Mouse (Mus musculus) lung, embryonic 16.5 days (tissue): ENCODE measurements around the gene Smpd3. TPM values are rescaled to one million over a fixed set of nuclear protein-coding genes. Genes with fewer than 3 reads are reported as not detected.

Source experiments
- ATAC-seq: fragments of 200-750 bp; cut with Nextera tagmentation; 2 replicates; pipeline ENCODE4 v1.8.0; 2017; ENCODE audit warnings: low read depth, mild to moderate bottlenecking, moderate library complexity
- H3K27ac ChIP-seq: fragments of 300-500 bp; sonication (generic); 2 replicates; pipeline ENCODE4 v1.5.1; 2014; ENCODE audit warnings: mild to moderate bottlenecking, control low read depth, low read length
- H3K27me3 ChIP-seq: fragments of 300-500 bp; sonication (generic); 2 replicates; pipeline ENCODE4 v1.6.1; 2014; ENCODE audit warnings: low read depth, low read length, mixed read lengths; ENCODE audit not compliant: control insufficient read depth, insufficient read depth
- H3K36me3 ChIP-seq: fragments of 300-500 bp; sonication (generic); 2 replicates; pipeline ENCODE4 v1.6.1; 2014; ENCODE audit warnings: low read length; ENCODE audit not compliant: control insufficient read depth, insufficient read depth
- H3K4me1 ChIP-seq: fragments of 300-500 bp; sonication (generic); replicated peaks from 2 replicates; pipeline ENCODE4 v1.6.1; 2014; ENCODE audit warnings: low read length, mixed read lengths; ENCODE audit not compliant: control insufficient read depth, insufficient read depth
- H3K4me2 ChIP-seq: fragments of 300-500 bp; sonication (generic); 2 replicates; pipeline ENCODE4 v1.6.1; 2014; ENCODE audit warnings: low read depth, low read length, control low read depth
- H3K4me3 ChIP-seq: fragments of 300-500 bp; sonication (generic); 2 replicates; pipeline ENCODE4 v1.5.1; 2014; ENCODE audit warnings: mild to moderate bottlenecking, low read length, control low read depth
- H3K9ac ChIP-seq: fragments of 300-500 bp; sonication (generic); 2 replicates; pipeline ENCODE4 v1.6.1; 2014; ENCODE audit warnings: low read length, control low read depth
- H3K9me3 ChIP-seq: fragments of 300-500 bp; sonication (generic); 2 replicates; pipeline ENCODE4 v1.6.1; 2016; ENCODE audit warnings: low read length; ENCODE audit not compliant: control insufficient read depth
- WGBS: fragments of 180-500 bp; shearing (Covaris S2); extraction: QIAGEN DNeasy Blood & Tissue Kit; methylation state at CpG from one replicate; pipeline ENCODE4 v1.1.7; 2014; 5-methylcytosine and 5-hydroxymethylcytosine counted together
- polyA plus RNA-seq: library from polyadenylated mRNA; unstranded; fragments of >200 nt; fragmentation: Nextera tagmentation; extraction: Ambion mirVana; gene quantifications from 2 replicates; pipeline ENCODE4 v1.2.1, GENCODE M21; 2015

Smpd3 gene
- polyA plus RNA-seq, 1 experiment from 2014 or later: 2.6 TPM

GRCm38 (mm10) chr8:106336561-106336960 is 1.2 kb downstream of the Smpd3 start:
- Histone ChIP-seq H3K4me1 (peaks cover 6% of the 10 kb centered on the region; the same call in 1 of the 2 replicates), H3K4me3 (no peak overlapping the region), H3K4me2 (no peak overlapping the region), H3K9ac (no peak overlapping the region), H3K27me3 (peaks cover 24% of the 10 kb centered on the region), H3K9me3 (no peaks in the 10 kb centered on the region), H3K36me3 (no peaks in the 10 kb centered on the region), H3K27ac (no peak overlapping the region)
- WGBS: 5% methylated on average over 41 of the region's 41 CpGs
- ATAC-seq: no peak

- no peak overlapping the region for H3K4me3 ChIP-seq
- no peaks in the 10 kb centered on the region for H3K36me3 ChIP-seq
- peaks cover 24% of the 10 kb centered on the region for H3K27me3 ChIP-seq
- H3K9ac ChIP-seq: no peak overlapping the region
- no peak for ATAC-seq
- no peak overlapping the region for H3K4me2 ChIP-seq
- peaks cover 6% of the 10 kb centered on the region; the same call in 1 of the 2 replicates for H3K4me1 ChIP-seq
- H3K9me3 ChIP-seq: no peaks in the 10 kb centered on the region
- WGBS: 68% methylated on average over 4 of the region's 4 CpGs
- H3K27ac ChIP-seq: no peak overlapping the region
Observed at GRCm38 (mm10) chr8:106336031-106336430, 1.8 kb downstream of the Smpd3 start.

GRCm38 (mm10) chr8:106335196-106335595 is 2.6 kb downstream of the Smpd3 start:
- ATAC-seq: no peak
- Histone ChIP-seq H3K27ac (no peak overlapping the region), H3K4me3 (no peak overlapping the region), H3K27me3 (peaks cover 24% of the 10 kb centered on the region), H3K9me3 (no peaks in the 10 kb centered on the region), H3K9ac (no peak overlapping the region), H3K4me1 (peaks cover 6% of the 10 kb centered on the region; the same call in 1 of the 2 replicates), H3K36me3 (no peaks in the 10 kb centered on the region), H3K4me2 (no peak overlapping the region)
- 49% methylated on average over 4 of the region's 4 CpGs for WGBS

- peaks cover 24% of the 10 kb centered on the region for H3K27me3 ChIP-seq
- H3K4me1 ChIP-seq: peaks cover 3% of the 10 kb centered on the region; the same call in 1 of the 2 replicates
- H3K36me3 ChIP-seq: no peaks in the 10 kb centered on the region
- H3K9me3 ChIP-seq: no peaks in the 10 kb centered on the region
- ATAC-seq: no peak
- H3K4me3 ChIP-seq: no peak overlapping the region
- no peak overlapping the region for H3K27ac ChIP-seq
- WGBS: 35% methylated on average over 8 of the region's 8 CpGs
- no peak overlapping the region for H3K9ac ChIP-seq
- no peak overlapping the region for H3K4me2 ChIP-seq
Observed at GRCm38 (mm10) chr8:106333346-106333745, 4.4 kb downstream of the Smpd3 start.

GRCm38 (mm10) chr8:106332498-106332897 is 5.3 kb downstream of the Smpd3 start:
- Histone ChIP-seq H3K9me3 (no peaks in the 10 kb centered on the region), H3K4me1 (peaks cover 2% of the 10 kb centered on the region; the same call in 1 of the 2 replicates), H3K9ac (no peak overlapping the region), H3K36me3 (no peaks in the 10 kb centered on the region), H3K27me3 (peaks cover 24% of the 10 kb centered on the region), H3K27ac (no peak overlapping the region), H3K4me2 (no peak overlapping the region), H3K4me3 (no peak overlapping the region)
- ATAC-seq: no peak
- 70% methylated on average over 4 of the region's 4 CpGs for WGBS

- Histone ChIP-seq H3K9me3 (no peaks in the 10 kb centered on the region), H3K27me3 (no peaks in the 10 kb centered on the region), H3K4me2 (no peak overlapping the region), H3K36me3 (no peaks in the 10 kb centered on the region), H3K4me3 (no peak overlapping the region), H3K4me1 (no peaks in the 10 kb centered on the region), H3K27ac (no peak overlapping the region), H3K9ac (no peak overlapping the region)
- WGBS: 71% methylated on average over 4 of the region's 4 CpGs
- ATAC-seq: no peak
Observed at GRCm38 (mm10) chr8:106326624-106327023, 11.2 kb downstream of the Smpd3 start.

GRCm38 (mm10) chr8:106321434-106321833 is 16.4 kb downstream of the Smpd3 start:
- Histone ChIP-seq H3K9ac (no peak overlapping the region), H3K4me2 (no peak overlapping the region), H3K4me1 (no peaks in the 10 kb centered on the region), H3K4me3 (no peak overlapping the region), H3K27ac (no peak overlapping the region), H3K9me3 (no peaks in the 10 kb centered on the region), H3K27me3 (no peaks in the 10 kb centered on the region), H3K36me3 (no peaks in the 10 kb centered on the region)
- no peak for ATAC-seq
- WGBS: 84% methylated on average over 7 of the region's 7 CpGs

GRCm38 (mm10) chr8:106320002-106320401 is 17.8 kb downstream of the Smpd3 start:
- no peak overlapping the region for H3K4me3 ChIP-seq
- H3K4me2 ChIP-seq: no peak overlapping the region
- H3K36me3 ChIP-seq: no peaks in the 10 kb centered on the region
- H3K27ac ChIP-seq: no peak overlapping the region
- no peak overlapping the region for H3K9ac ChIP-seq
- 71% methylated on average over 6 of the region's 6 CpGs for WGBS
- H3K27me3 ChIP-seq: no peaks in the 10 kb centered on the region
- no peaks in the 10 kb centered on the region for H3K9me3 ChIP-seq
- no peak for ATAC-seq
- H3K4me1 ChIP-seq: no peaks in the 10 kb centered on the region

GRCm38 (mm10) chr8:106317091-106317490 is 20.7 kb downstream of the Smpd3 start:
- WGBS: 54% methylated on average over 4 of the region's 4 CpGs
- H3K9me3 ChIP-seq: no peaks in the 10 kb centered on the region
- no peak for ATAC-seq
- H3K27me3 ChIP-seq: no peaks in the 10 kb centered on the region
- H3K4me1 ChIP-seq: no peaks in the 10 kb centered on the region
- no peak overlapping the region for H3K27ac ChIP-seq
- H3K36me3 ChIP-seq: no peaks in the 10 kb centered on the region
- H3K9ac ChIP-seq: no peak overlapping the region
- H3K4me3 ChIP-seq: no peak overlapping the region
- H3K4me2 ChIP-seq: no peak overlapping the region

GRCm38 (mm10) chr8:106316506-106316905 is 21.3 kb downstream of the Smpd3 start:
- no peak for ATAC-seq
- Histone ChIP-seq H3K4me1 (no peaks in the 10 kb centered on the region), H3K4me3 (no peak overlapping the region), H3K36me3 (no peaks in the 10 kb centered on the region), H3K4me2 (no peak overlapping the region), H3K9me3 (no peaks in the 10 kb centered on the region), H3K9ac (no peak overlapping the region), H3K27me3 (no peaks in the 10 kb centered on the region), H3K27ac (no peak overlapping the region)
- WGBS: 55% methylated on average over 10 of the region's 10 CpGs
